Mouse (Mus musculus) lung, postnatal 4 days (tissue): Measurements from ENCODE around the gene Clps.

ENCODE experiments used
- DNase-seq, 2 experiments: peaks; one replicate each; pipeline ENCODE4 v3.0.0; 2021

Gene Clps

GRCm38 (mm10) chr17:28517956-28518614 is 42.5 kb downstream of the Clps start:
- DNase-seq = peak; percentile 88 to 95

- peak; percentile 61 to 84 for DNase-seq
Observed at GRCm38 (mm10) chr17:28517441-28517955, 43.1 kb downstream of the Clps start, which contains the start of gene Fkbp5. TSS of gene Fkbp5 (minus strand) at chr17:28517527.

- no peak for DNase-seq
Observed at GRCm38 (mm10) chr17:28516881-28517280, 43.7 kb downstream of the Clps start.

- peak; percentile 21 to 51 for DNase-seq
Observed at GRCm38 (mm10) chr17:28515431-28516341, 44.9 kb downstream of the Clps start.

- DNase-seq = no peak
Observed at GRCm38 (mm10) chr17:28514555-28514954, 46.0 kb downstream of the Clps start.

- peak in 1 of 2 experiments; percentile 28 for DNase-seq
Observed at GRCm38 (mm10) chr17:28513844-28514243, 46.7 kb downstream of the Clps start.

GRCm38 (mm10) chr17:28513337-28513736 is 47.2 kb downstream of the Clps start:
- DNase-seq = no peak

GRCm38 (mm10) chr17:28512696-28513095 is 47.9 kb downstream of the Clps start:
- DNase-seq = peak; percentile 12 to 36

- no peak for DNase-seq
Observed at GRCm38 (mm10) chr17:28511616-28512541, 48.7 kb downstream of the Clps start.

GRCm38 (mm10) chr17:28510445-28511342 is 49.9 kb downstream of the Clps start:
- peak in 1 of 2 experiments; percentile 17 for DNase-seq
